Mouse (Mus musculus) splenic B cell, adult 2 months (primary cell): ENCODE data around the gene Mfsd8.
A peak's percentile ranks its signal among the peaks of the same experiment; 100 is the strongest.
"Not testable (repeated sequence)": the region's sequence is repeated elsewhere in the genome, so short reads cannot be mapped to it uniquely, and the experiment has no call there.

ENCODE experiments used
- DNase-seq: peaks from one replicate; pipeline ENCODE4 v3.0.0-alpha.2; 2011; ENCODE audit warnings: low read depth, low spot score
- H3K27me3 ChIP-seq: 2 replicates; pipeline ENCODE4 v1.6.1; 2012; ENCODE audit warnings: mild to moderate bottlenecking, low read length, moderate library complexity, mixed read lengths; ENCODE audit not compliant: control insufficient read depth, poor library complexity, insufficient read depth, severe bottlenecking
- H3K36me3 ChIP-seq: 2 replicates; pipeline ENCODE4 v1.6.1; 2012; ENCODE audit warnings: mild to moderate bottlenecking, low read length, moderate library complexity, mixed read lengths; ENCODE audit not compliant: control insufficient read depth, poor library complexity, insufficient read depth, severe bottlenecking

Gene Mfsd8

GRCm38 (mm10) chr3:40846473-40846956 is at the start of gene Mfsd8:
TSS of gene Mfsd8 (minus strand) at chr3:40846886.
- H3K36me3 ChIP-seq, H3K27me3 ChIP-seq: not testable (repeated sequence)
- DNase-seq: peak; percentile 98

- peak; percentile 43 for DNase-seq
- H3K27me3 ChIP-seq, H3K36me3 ChIP-seq: not testable (repeated sequence)
Observed at GRCm38 (mm10) chr3:40894336-40894735, 47.6 kb upstream of the Mfsd8 start.

GRCm38 (mm10) chr3:40893816-40894258 is 47.2 kb upstream of the Mfsd8 start:
- DNase-seq: peak; percentile 99
- not testable (repeated sequence) for H3K27me3 ChIP-seq, H3K36me3 ChIP-seq

DNA sequence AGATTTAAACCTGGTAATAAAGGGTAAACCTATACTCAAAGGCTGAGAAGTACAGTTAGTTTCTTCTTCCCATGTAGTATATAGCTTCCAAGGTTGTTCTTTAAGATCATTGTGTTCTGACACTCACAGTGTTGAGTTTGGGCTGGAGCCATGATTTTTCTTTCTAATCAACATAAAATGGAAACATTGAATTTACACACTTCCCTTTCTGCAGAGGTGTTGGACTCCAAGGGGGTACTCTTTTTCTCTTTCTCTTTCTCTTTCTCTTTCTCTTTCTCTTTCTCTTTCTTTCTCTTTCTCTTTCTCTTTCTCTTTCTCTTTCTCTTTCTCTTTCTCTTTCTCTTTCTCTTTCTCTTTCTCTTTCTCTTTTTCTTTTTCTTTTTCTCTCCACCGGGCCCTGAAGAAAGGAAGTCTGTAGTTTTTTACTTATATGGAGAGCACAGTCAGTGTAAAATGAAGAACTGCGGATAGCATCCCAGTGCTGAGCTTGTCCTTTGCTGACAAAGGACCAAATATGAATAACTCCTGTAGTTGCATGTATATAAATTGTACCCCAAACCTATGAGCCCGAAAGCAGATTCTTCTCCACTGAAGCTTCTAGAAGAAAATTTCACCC is 6.5 kb upstream of the Mfsd8 start:
- DNase-seq: peak; percentile 44
- not testable (repeated sequence) for H3K36me3 ChIP-seq, H3K27me3 ChIP-seq

GRCm38 (mm10) chr3:40847936-40848335 is 1.2 kb upstream of the Mfsd8 start:
- H3K36me3 ChIP-seq, DNase-seq, H3K27me3 ChIP-seq: not testable (repeated sequence)

DNA sequence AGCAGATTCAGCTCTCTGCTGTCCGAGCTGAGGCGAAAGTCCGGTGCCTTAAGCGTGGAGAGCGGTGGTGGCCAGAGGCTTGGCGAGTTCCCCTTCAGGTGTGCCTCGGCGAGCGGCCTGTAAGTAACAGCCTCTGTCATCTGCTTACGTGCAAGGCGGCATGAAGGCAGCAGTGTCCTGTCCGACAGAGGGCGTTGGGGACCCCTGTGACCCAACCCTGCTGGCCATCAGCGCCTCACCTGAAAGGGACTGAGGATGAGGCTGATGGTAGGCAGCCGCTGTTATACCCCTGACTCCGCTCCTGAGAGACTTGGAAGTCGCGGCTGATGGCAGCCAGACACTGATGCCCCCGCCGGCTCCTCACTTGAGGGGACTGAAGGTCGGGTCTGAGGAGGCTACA is 332 bp upstream of the Mfsd8 start:
- not testable (repeated sequence) for H3K36me3 ChIP-seq, H3K27me3 ChIP-seq
- DNase-seq: peak; percentile 74

DNA sequence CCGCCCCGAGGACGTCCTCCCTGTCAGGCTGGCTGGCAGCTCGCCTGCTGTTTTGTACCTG is 101 bp upstream of the Mfsd8 start, which contains the start of gene Abhd18:
Abhd18 (plus strand) TSS at position 14 of the 61 bp plus-strand sequence.
- H3K36me3 ChIP-seq, H3K27me3 ChIP-seq, DNase-seq: not testable (repeated sequence)

- H3K36me3 ChIP-seq, DNase-seq, H3K27me3 ChIP-seq: not testable (repeated sequence)
Observed at GRCm38 (mm10) chr3:40845521-40845920, 1.2 kb downstream of the Mfsd8 start.

GRCm38 (mm10) chr3:40813275-40813674 is 33.4 kb downstream of the Mfsd8 start:
- 0 out of 2 replicates have a peak, but pooled peaks cover 2% of the 10 kb centered on the region for H3K36me3 ChIP-seq
- DNase-seq: no peak

GRCm38 (mm10) chr3:40809894-40810293 is 36.8 kb downstream of the Mfsd8 start:
- H3K36me3 ChIP-seq: peaks cover 2% of the 10 kb centered on the region; the same call in 1 of the 2 replicates
- DNase-seq: no peak

More at GRCm38 (mm10) chr3:40813275-40813674, 33.4 kb downstream of the Mfsd8 start:
- no peaks in the 10 kb centered on the region for H3K27me3 ChIP-seq

DNA sequence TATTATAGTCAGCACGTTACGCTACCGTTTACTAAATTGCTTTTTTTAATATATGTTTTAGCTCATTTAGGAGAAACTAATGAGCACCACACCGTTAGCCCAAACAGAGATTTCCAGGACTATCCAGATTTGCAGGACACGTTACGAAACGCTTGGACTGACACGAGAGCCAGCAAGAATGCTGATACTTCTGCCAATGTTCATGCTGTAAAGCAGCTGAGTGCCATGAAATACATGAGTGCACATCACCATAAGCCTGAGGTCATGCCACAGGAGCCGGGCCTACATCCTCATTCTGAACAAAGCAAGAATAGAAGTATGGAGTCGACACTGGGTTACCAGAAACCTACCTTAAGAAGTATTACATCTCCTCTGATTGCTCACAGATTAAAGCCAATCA is 38.0 kb downstream of the Mfsd8 start:
- no peak for DNase-seq
- H3K27me3 ChIP-seq: no peaks in the 10 kb centered on the region
- peaks cover 4% of the 10 kb centered on the region; the same call in 1 of the 2 replicates for H3K36me3 ChIP-seq

More at GRCm38 (mm10) chr3:40809894-40810293, 36.8 kb downstream of the Mfsd8 start:
- H3K27me3 ChIP-seq: no peaks in the 10 kb centered on the region

DNA sequence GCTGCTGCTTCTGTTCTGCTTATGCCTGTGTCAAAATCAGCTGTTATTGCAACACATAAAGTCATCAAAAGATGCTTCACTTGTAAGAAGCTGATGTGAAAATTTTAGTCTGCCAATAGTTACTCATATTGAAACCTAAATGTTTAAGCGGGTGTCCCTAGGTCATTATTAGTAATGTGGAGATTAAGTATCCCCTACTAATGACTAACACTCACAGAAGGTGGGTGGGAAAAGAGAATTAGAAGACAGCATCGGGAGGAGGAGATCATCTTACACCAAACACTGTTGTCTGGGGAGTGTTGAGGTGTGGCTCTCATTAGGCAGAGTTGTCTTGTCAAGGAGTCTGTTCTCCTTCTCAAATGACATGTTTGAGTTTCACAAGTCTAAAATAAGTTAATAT is 39.8 kb downstream of the Mfsd8 start:
- peaks cover 4% of the 10 kb centered on the region; the same call in 1 of the 2 replicates for H3K36me3 ChIP-seq
- no peak for DNase-seq
- no peaks in the 10 kb centered on the region for H3K27me3 ChIP-seq

DNA sequence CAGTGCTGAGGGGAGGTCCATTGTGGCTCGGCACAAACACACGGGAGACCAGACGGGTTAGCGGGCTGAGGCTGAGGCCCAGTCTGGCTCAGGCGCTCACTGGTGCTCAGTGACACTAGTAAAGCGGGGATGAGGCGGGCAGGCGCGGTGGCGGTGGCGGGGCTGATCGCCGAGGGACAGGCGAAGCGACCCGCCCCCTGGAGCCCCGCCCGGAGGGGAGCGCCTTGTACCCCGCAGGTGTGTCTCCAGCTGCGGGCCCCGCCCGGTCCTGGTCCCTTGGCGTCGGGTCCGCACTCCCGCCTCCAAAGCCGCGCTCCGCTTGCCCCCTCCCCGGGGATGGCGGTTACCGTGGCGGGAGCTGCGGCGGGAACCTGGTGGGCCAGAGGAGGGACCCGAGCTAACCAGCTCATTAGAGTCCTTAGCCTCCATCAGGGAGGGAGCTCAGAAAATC is 46.3 kb downstream of the Mfsd8 start:
- Histone ChIP-seq H3K36me3 (peaks cover 2% of the 10 kb centered on the region; the same call in 1 of the 2 replicates), H3K27me3 (no peaks in the 10 kb centered on the region)
- DNase-seq: peak; percentile 54

DNA sequence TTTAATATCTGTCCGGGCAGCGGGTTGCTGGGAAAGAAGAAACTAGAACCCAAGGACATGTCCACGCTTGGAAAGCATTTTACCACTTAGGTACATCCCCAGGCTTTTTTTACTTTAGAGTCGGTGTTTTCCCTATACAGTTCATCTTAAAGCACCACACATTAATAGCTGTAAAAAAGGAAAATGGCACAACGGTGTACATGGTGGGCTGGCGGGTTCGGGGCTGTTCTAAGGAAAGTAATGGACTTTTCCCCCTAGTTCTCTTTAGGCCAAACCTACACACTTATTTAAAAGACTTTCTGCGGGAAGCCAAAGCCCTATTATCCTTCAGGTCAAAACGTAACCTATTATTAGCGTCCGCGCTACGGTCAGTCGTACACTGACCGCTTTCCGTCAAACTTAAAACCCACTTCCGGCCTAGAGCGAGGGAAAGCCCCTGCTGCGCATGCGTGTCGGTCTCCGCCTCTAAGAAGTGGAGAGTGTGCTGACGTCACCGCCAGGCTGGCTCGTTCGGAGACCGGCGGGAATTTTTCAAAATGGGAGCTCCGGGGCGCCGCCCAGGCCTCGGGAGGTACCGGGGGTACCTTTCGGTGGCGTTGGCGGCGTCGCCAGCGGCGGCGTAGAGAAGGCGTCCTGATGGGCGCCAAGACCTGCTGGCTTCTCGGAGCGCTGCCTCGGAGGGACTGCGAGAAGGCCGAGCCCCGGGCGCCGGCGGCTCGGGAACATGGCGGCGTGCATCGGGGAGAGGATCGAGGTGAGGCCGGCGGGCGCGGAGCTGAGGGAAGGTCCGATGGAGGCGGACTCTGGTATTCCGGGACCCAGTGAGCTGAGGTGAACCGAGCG is 46.9 kb downstream of the Mfsd8 start, which contains the start of gene Plk4:
Plk4 (plus strand) TSS at position 490 of the 843 bp plus-strand sequence.
- H3K27me3 ChIP-seq: no peaks in the 10 kb centered on the region
- peaks cover 2% of the 10 kb centered on the region; the same call in 1 of the 2 replicates for H3K36me3 ChIP-seq
- peak; percentile 98 for DNase-seq

GRCm38 (mm10) chr3:40798500-40798899 is 48.2 kb downstream of the Mfsd8 start:
- H3K27me3 ChIP-seq: no peaks in the 10 kb centered on the region

More at GRCm38 (mm10) chr3:40798500-40798899, 48.2 kb downstream of the Mfsd8 start:
- DNase-seq: peak; percentile 82
- no peaks in the 10 kb centered on the region for H3K36me3 ChIP-seq
